Mouse (Mus musculus): ENCODE results near the gene Ccrl2. TPM values are rescaled to one million over a fixed set of nuclear protein-coding genes. Genes with fewer than 3 reads are reported as not detected.

Ccrl2 gene
- total and polyA plus RNA-seq, 3 experiments = 5.3 to 13.0 (median 9.0) TPM

- no peaks in the 10 kb centered on the region for H3K79me2 ChIP-seq (replicated peaks; ENCODE audit: control insufficient read depth, extremely low read depth, insufficient read depth, poor library complexity, severe bottlenecking)
- H3K36me3 ChIP-seq (replicated peaks in 1 of 2; ENCODE audit: control insufficient read depth in 1 of 2, insufficient read depth in 1 of 2, low read length in 1 of 2) = no peaks in the 10 kb centered on the region
- H3K9me3 ChIP-seq (replicated peaks; ENCODE audit: low read length) = no peaks in the 10 kb centered on the region
- no peak for DNase-seq (ENCODE audit: extremely low read depth)
- H3K27ac ChIP-seq (ENCODE audit: insufficient read depth, low read depth) = no peak overlapping the region
- no peak overlapping the region for H3K9ac ChIP-seq (ENCODE audit: insufficient read depth, low read depth)
- in situ Hi-C loops (cut with MboI; ENCODE audit: low pct_ligation_motif_present, low pct_unique_long_range_greater_than_20kb, low sequenced_read_pairs) (no loop called here), dilution Hi-C loops (cut with MboI; ENCODE audit: extremely low pct_ligation_motif_present, extremely low pct_unique_long_range_greater_than_20kb, low sequenced_read_pairs) (no loop called here)
- H3K4me1 ChIP-seq (ENCODE audit: control insufficient read depth in 1 of 2, insufficient read depth in 2 of 2) = peaks cover 10 to 40% of the 10 kb centered on the region in 2 experiments
- H3K4me2 ChIP-seq (ENCODE audit: insufficient read depth, low read depth, poor library complexity, severe bottlenecking) = no peak overlapping the region
- no peak for TF ChIP-seq POLR2A (IDR thresholded peaks at IDR 0.05; ENCODE audit: low read depth, low read length)
- TF ChIP-seq EP300 (IDR thresholded peaks at IDR 0.05; ENCODE audit: low read length) = peak; percentile 14; the same call in 1 of the 2 replicates
- peak; percentile 44; the same call in 1 of the 2 replicates for TF ChIP-seq ELF1 (IDR thresholded peaks at IDR 0.05; ENCODE audit: low read depth, low read length)
- no peak for TF ChIP-seq JUND (conservative IDR thresholded peaks at IDR 0.05; ENCODE audit: low read depth, low read length)
- no peak for TF ChIP-seq POLR2AphosphoS2 (IDR thresholded peaks at IDR 0.05; ENCODE audit: low read depth, low read length)
- no peak for TF ChIP-seq TBP (conservative IDR thresholded peaks at IDR 0.05; ENCODE audit: low read depth, low read length)
- TF ChIP-seq IRF4 (IDR thresholded peaks at IDR 0.05; ENCODE audit: low read depth, low read length) = peak; percentile 73
- no peaks in the 10 kb centered on the region for H3K27me3 ChIP-seq (replicated peaks)
- H3K4me3 ChIP-seq (replicated peaks in 1 of 3; ENCODE audit: low read depth in 2 of 3, low read length in 2 of 3, poor library complexity in 1 of 3) = no peak overlapping the region
Measured at GRCm38 (mm10) chr9:111009763-111010162, 47.6 kb downstream of the Ccrl2 start.

GRCm38 (mm10) chr9:111006544-111006943 lies 50.8 kb downstream of the Ccrl2 start:
- dilution Hi-C loops (cut with MboI; ENCODE audit: extremely low pct_ligation_motif_present, extremely low pct_unique_long_range_greater_than_20kb, low sequenced_read_pairs) = no loop called here

More at GRCm38 (mm10) chr9:111006544-111006943, 50.8 kb downstream of the Ccrl2 start:
- Histone ChIP-seq H3K27ac (ENCODE audit: insufficient read depth, low read depth) (no peak overlapping the region), H3K36me3 (replicated peaks in 1 of 2; ENCODE audit: control insufficient read depth in 1 of 2, insufficient read depth in 1 of 2, low read length in 1 of 2) (no peaks in the 10 kb centered on the region), H3K9ac (ENCODE audit: insufficient read depth, low read depth) (no peak overlapping the region), H3K4me3 (replicated peaks in 1 of 3; ENCODE audit: low read depth in 2 of 3, low read length in 2 of 3, poor library complexity in 1 of 3) (no peak overlapping the region), H3K4me1 (ENCODE audit: control insufficient read depth in 1 of 2, insufficient read depth in 2 of 2) (peaks cover 15 to 28% of the 10 kb centered on the region in 2 experiments), H3K79me2 (replicated peaks; ENCODE audit: control insufficient read depth, extremely low read depth, insufficient read depth, poor library complexity, severe bottlenecking) (no peaks in the 10 kb centered on the region), H3K9me3 (replicated peaks; ENCODE audit: low read length) (no peaks in the 10 kb centered on the region), H3K4me2 (ENCODE audit: insufficient read depth, low read depth, poor library complexity, severe bottlenecking) (no peak overlapping the region), H3K27me3 (replicated peaks) (no peaks in the 10 kb centered on the region)
- in situ Hi-C loops (cut with MboI; ENCODE audit: low pct_ligation_motif_present, low pct_unique_long_range_greater_than_20kb, low sequenced_read_pairs) = no loop called here
- no peak for DNase-seq (ENCODE audit: extremely low read depth)
- TF ChIP-seq ZC3H11A (IDR thresholded peaks at IDR 0.05; ENCODE audit: low read depth, low read length) (no peak), SIN3A (IDR thresholded peaks at IDR 0.05; ENCODE audit: low read length) (no peak), NRF1 (IDR thresholded peaks at IDR 0.05; ENCODE audit: low read depth, low read length) (no peak), E2F4 (IDR thresholded peaks at IDR 0.05; ENCODE audit: insufficient replicate concordance, low read depth, low read length) (no peak), TBP (conservative IDR thresholded peaks at IDR 0.05; ENCODE audit: low read depth, low read length) (no peak), UBTF (IDR thresholded peaks at IDR 0.05; ENCODE audit: low read depth, low read length) (no peak), ELF1 (IDR thresholded peaks at IDR 0.05; ENCODE audit: low read depth, low read length) (no peak), MAZ (IDR thresholded peaks at IDR 0.05; ENCODE audit: low read depth, low read length) (no peak), USF2 (conservative IDR thresholded peaks at IDR 0.05; ENCODE audit: low read depth, low read length) (no peak)

Other genes starting within 250 kb of the Ccrl2 start
- not detected in 2 replicates for gene Prss44, start 243.5 kb downstream of the Ccrl2 start, total RNA-seq (2012; rRNA removed)
- not detected in 2 replicates for gene Prss44, start 243.5 kb downstream of the Ccrl2 start, total RNA-seq (2014; rRNA removed)
- 0.14 and 0.17 TPM in 2 replicates for gene Prss44, start 243.5 kb downstream of the Ccrl2 start, polyA plus RNA-seq (2012; ENCODE audit: insufficient read length, low read depth)
- gene Prss43, start 230.8 kb downstream of the Ccrl2 start, total RNA-seq (2012; rRNA removed) = not detected in 2 replicates
- not detected in 2 replicates for gene Prss43, start 230.8 kb downstream of the Ccrl2 start, total RNA-seq (2014; rRNA removed)
- gene Prss43, start 230.8 kb downstream of the Ccrl2 start, polyA plus RNA-seq (2012; ENCODE audit: insufficient read length, low read depth) = not detected in 2 replicates
- gene Prss45, start 222.9 kb downstream of the Ccrl2 start, total RNA-seq (2012; rRNA removed) = not detected in 2 replicates
- not detected in 2 replicates for gene Prss45, start 222.9 kb downstream of the Ccrl2 start, total RNA-seq (2014; rRNA removed)
- not detected in 2 replicates for gene Prss45, start 222.9 kb downstream of the Ccrl2 start, polyA plus RNA-seq (2012; ENCODE audit: insufficient read length, low read depth)
- not detected in 2 replicates for gene Prss46, start 213.0 kb downstream of the Ccrl2 start, total RNA-seq (2012; rRNA removed)
- gene Prss46, start 213.0 kb downstream of the Ccrl2 start, total RNA-seq (2014; rRNA removed) = not detected in 2 replicates
- gene Prss46, start 213.0 kb downstream of the Ccrl2 start, polyA plus RNA-seq (2012; ENCODE audit: insufficient read length, low read depth) = not detected in 2 replicates
- not detected in 2 replicates for gene Prss50, start 199.6 kb downstream of the Ccrl2 start, total RNA-seq (2012; rRNA removed)
- not detected in 2 replicates for gene Prss50, start 199.6 kb downstream of the Ccrl2 start, total RNA-seq (2014; rRNA removed)
- not detected in 2 replicates for gene Prss50, start 199.6 kb downstream of the Ccrl2 start, polyA plus RNA-seq (2012; ENCODE audit: insufficient read length, low read depth)
- 1.2 and 2.5 TPM in 2 replicates for gene Als2cl, start 177.6 kb downstream of the Ccrl2 start, total RNA-seq (2012; rRNA removed)
- gene Als2cl, start 177.6 kb downstream of the Ccrl2 start, total RNA-seq (2014; rRNA removed) = 2.4 and 2.9 TPM in 2 replicates
- 3.4 and 3.5 TPM in 2 replicates for gene Als2cl, start 177.6 kb downstream of the Ccrl2 start, polyA plus RNA-seq (2012; ENCODE audit: insufficient read length, low read depth)
- gene Tmie, start 177.4 kb downstream of the Ccrl2 start, total RNA-seq (2012; rRNA removed) = not detected in 2 replicates
- not detected in 2 replicates for gene Tmie, start 177.4 kb downstream of the Ccrl2 start, total RNA-seq (2014; rRNA removed)
- not detected in 2 replicates for gene Tmie, start 177.4 kb downstream of the Ccrl2 start, polyA plus RNA-seq (2012; ENCODE audit: insufficient read length, low read depth)
- not detected in 2 replicates for gene Fam240a, start 140.7 kb downstream of the Ccrl2 start, total RNA-seq (2012; rRNA removed)
- gene Fam240a, start 140.7 kb downstream of the Ccrl2 start, total RNA-seq (2014; rRNA removed) = not detected in 2 replicates
- gene Fam240a, start 140.7 kb downstream of the Ccrl2 start, polyA plus RNA-seq (2012; ENCODE audit: insufficient read length, low read depth) = not detected in 2 replicates
- gene Tdgf1, start 111.4 kb downstream of the Ccrl2 start, total RNA-seq (2012; rRNA removed) = not detected in 2 replicates
- not detected in 2 replicates for gene Tdgf1, start 111.4 kb downstream of the Ccrl2 start, total RNA-seq (2014; rRNA removed)
- gene Tdgf1, start 111.4 kb downstream of the Ccrl2 start, polyA plus RNA-seq (2012; ENCODE audit: insufficient read length, low read depth) = not detected in 2 replicates
- gene Lrrc2, start 106.0 kb downstream of the Ccrl2 start, total RNA-seq (2012; rRNA removed) = 1.0 and 1.6 TPM in 2 replicates
- 3.6 and 3.8 TPM in 2 replicates for gene Lrrc2, start 106.0 kb downstream of the Ccrl2 start, total RNA-seq (2014; rRNA removed)
- 1.5 and 1.6 TPM in 2 replicates for gene Lrrc2, start 106.0 kb downstream of the Ccrl2 start, polyA plus RNA-seq (2012; ENCODE audit: insufficient read length, low read depth)
- gene Rtp3, start 66.9 kb downstream of the Ccrl2 start, total RNA-seq (2012; rRNA removed) = not detected in 2 replicates
- not detected in 2 replicates for gene Rtp3, start 66.9 kb downstream of the Ccrl2 start, total RNA-seq (2014; rRNA removed)
- not detected in 2 replicates for gene Rtp3, start 66.9 kb downstream of the Ccrl2 start, polyA plus RNA-seq (2012; ENCODE audit: insufficient read length, low read depth)
- 0.04 TPM in 1 of 2 replicates, not detected in the other for gene Ltf, start 38.2 kb downstream of the Ccrl2 start, total RNA-seq (2012; rRNA removed)
- 0.08 and 0.31 TPM in 2 replicates for gene Ltf, start 38.2 kb downstream of the Ccrl2 start, total RNA-seq (2014; rRNA removed)
- 0.50 TPM in 1 of 2 replicates, not detected in the other for gene Ltf, start 38.2 kb downstream of the Ccrl2 start, polyA plus RNA-seq (2012; ENCODE audit: insufficient read length, low read depth)
- gene Lrrfip2, start 60.1 kb upstream of the Ccrl2 start, total RNA-seq (2012; rRNA removed) = 22.4 and 25.2 TPM in 2 replicates
- gene Lrrfip2, start 60.1 kb upstream of the Ccrl2 start, total RNA-seq (2014; rRNA removed) = 16.6 and 22.9 TPM in 2 replicates
- gene Lrrfip2, start 60.1 kb upstream of the Ccrl2 start, polyA plus RNA-seq (2012; ENCODE audit: insufficient read length, low read depth) = 30.9 and 38.7 TPM in 2 replicates
- 25.7 and 33.0 TPM in 2 replicates for gene Mlh1, start 214.3 kb upstream of the Ccrl2 start, total RNA-seq (2012; rRNA removed)
- 54.8 and 57.9 TPM in 2 replicates for gene Mlh1, start 214.3 kb upstream of the Ccrl2 start, total RNA-seq (2014; rRNA removed)
- gene Mlh1, start 214.3 kb upstream of the Ccrl2 start, polyA plus RNA-seq (2012; ENCODE audit: insufficient read length, low read depth) = 46.3 and 50.2 TPM in 2 replicates
- gene Epm2aip1, start 214.4 kb upstream of the Ccrl2 start, total RNA-seq (2012; rRNA removed) = 8.9 and 9.3 TPM in 2 replicates
- gene Epm2aip1, start 214.4 kb upstream of the Ccrl2 start, total RNA-seq (2014; rRNA removed) = 11.2 and 12.2 TPM in 2 replicates
- 8.9 and 11.4 TPM in 2 replicates for gene Epm2aip1, start 214.4 kb upstream of the Ccrl2 start, polyA plus RNA-seq (2012; ENCODE audit: insufficient read length, low read depth)